Mouse (Mus musculus) limb, embryonic 12.5 days (tissue): Measurements from ENCODE around the gene Cd3e. TPM values are rescaled to one million over a fixed set of nuclear protein-coding genes. Genes with fewer than 3 reads are reported as not detected.
A peak's percentile ranks its signal among the peaks of the same experiment; 100 is the strongest.
"Not testable (repeated sequence)": the region's sequence is repeated elsewhere in the genome, so short reads cannot be mapped to it uniquely, and the experiment has no call there.

Experiments used
- ATAC-seq: fragments of 200-750 bp; cut with Nextera tagmentation; 2 replicates; pipeline ENCODE4 v1.8.0; 2017; ENCODE audit warnings: low read depth, moderate TSS enrichment; ENCODE audit not compliant: insufficient number of reproducible peaks, insufficient read depth, low FRiP score, low TSS enrichment
- H3K27ac ChIP-seq: fragments of 300-500 bp; sonication (generic); 2 replicates; pipeline ENCODE4 v1.5.1; 2016; ENCODE audit warnings: mild to moderate bottlenecking, moderate library complexity
- H3K27me3 ChIP-seq: fragments of 300-500 bp; sonication (generic); 2 replicates; pipeline ENCODE4 v1.6.1; 2016; ENCODE audit warnings: mild to moderate bottlenecking, moderate library complexity
- H3K36me3 ChIP-seq: fragments of 300-500 bp; sonication (generic); 2 replicates; pipeline ENCODE4 v1.6.1; 2016; ENCODE audit warnings: mild to moderate bottlenecking, moderate library complexity
- H3K4me1 ChIP-seq: fragments of 300-500 bp; sonication (generic); replicated peaks from 2 replicates; pipeline ENCODE4 v1.6.1; 2016
- H3K4me2 ChIP-seq: fragments of 300-500 bp; sonication (generic); 2 replicates; pipeline ENCODE4 v1.6.1; 2016; ENCODE audit warnings: mild to moderate bottlenecking, moderate library complexity
- H3K4me3 ChIP-seq: fragments of 300-500 bp; sonication (generic); replicated peaks from 2 replicates; pipeline ENCODE4 v1.5.1; 2016; ENCODE audit warnings: mild to moderate bottlenecking
- H3K9ac ChIP-seq: fragments of 300-500 bp; sonication (generic); replicated peaks from 2 replicates; pipeline ENCODE4 v1.6.1; 2016; ENCODE audit warnings: mild to moderate bottlenecking, moderate library complexity
- H3K9me3 ChIP-seq: fragments of 300-500 bp; sonication (generic); 2 replicates; pipeline ENCODE4 v1.6.1; 2016; ENCODE audit warnings: mild to moderate bottlenecking, moderate library complexity
- WGBS: fragments of 180-500 bp; shearing (Covaris S2); methylation state at CpG from one replicate; pipeline ENCODE4 v1.1.7; 2016; 5-methylcytosine and 5-hydroxymethylcytosine counted together
- polyA plus RNA-seq: library from polyadenylated mRNA; unstranded; fragments of >200 nt; fragmentation: Nextera tagmentation; extraction: Ambion mirVana; gene quantifications from 2 replicates; pipeline ENCODE4 v1.2.1, GENCODE M21; 2016

Gene Cd3e
- polyA plus RNA-seq, 1 experiment from 2014 or later: 0.14 TPM

DNA sequence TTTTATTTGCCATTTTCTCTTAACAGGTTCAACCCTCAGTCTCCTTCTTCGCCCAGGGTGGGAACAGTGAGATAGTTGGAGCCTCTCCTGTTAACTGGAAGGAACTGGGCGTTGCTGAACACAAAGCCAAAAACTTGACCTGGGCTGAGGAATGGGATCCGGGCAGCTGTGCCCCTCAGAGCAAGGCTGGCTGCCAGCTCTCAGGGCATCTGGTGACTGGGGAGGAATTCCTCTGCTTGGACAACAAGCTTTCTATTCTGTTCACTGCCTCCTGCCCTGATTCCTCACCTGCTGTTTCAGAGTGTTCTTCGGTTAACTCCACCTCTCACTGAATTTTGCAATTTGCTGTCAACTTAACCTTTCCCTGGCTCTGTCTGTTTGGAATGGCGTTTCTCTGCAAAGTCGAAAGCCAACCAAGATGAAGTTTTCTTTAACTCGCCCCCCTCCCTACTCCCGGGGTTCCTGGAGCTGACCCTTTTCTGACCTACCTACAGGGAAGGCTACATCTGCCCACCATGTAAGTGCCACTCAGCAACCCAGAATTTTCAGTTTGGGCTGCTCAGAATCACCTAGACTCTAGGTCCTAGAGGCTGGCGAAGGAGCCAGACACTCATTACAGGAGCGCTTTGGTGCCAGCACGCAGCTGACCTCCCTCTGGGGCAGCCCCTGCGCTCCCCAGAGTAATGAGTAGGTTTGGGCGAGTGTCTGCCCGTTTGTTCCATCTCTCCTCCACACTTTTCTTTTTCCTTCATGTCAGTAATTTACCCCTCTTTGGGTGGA, 30.8 kb upstream of the Cd3e start:
- H3K9me3 ChIP-seq: no peaks in the 10 kb centered on the region
- H3K4me2 ChIP-seq: peak overlapping the region; percentile 44
- WGBS: 16% methylated on average over 14 of the region's 14 CpGs
- peaks cover 5% of the 10 kb centered on the region; the same call in 1 of the 2 replicates for H3K36me3 ChIP-seq
- no peak overlapping the region for H3K9ac ChIP-seq
- H3K4me1 ChIP-seq: peaks cover 31% of the 10 kb centered on the region
- no peak overlapping the region for H3K27ac ChIP-seq
- H3K4me3 ChIP-seq: 0 out of 2 replicates have a peak overlapping the region, but pooled peaks have one; percentile 8
- ATAC-seq: no peak
- H3K27me3 ChIP-seq: peaks cover 60% of the 10 kb centered on the region

- Histone ChIP-seq H3K4me3 (0 out of 2 replicates have a peak within 1 kb of the TSS, but pooled peaks have one; percentile 8), H3K4me2 (peak within 1 kb of the TSS; percentile 44), H3K9me3 (no peaks in the 10 kb centered on the region), H3K27ac (no peak within 1 kb of the TSS), H3K36me3 (no peaks in the 10 kb centered on the region), H3K4me1 (peaks cover 31% of the 10 kb centered on the region), H3K27me3 (peaks cover 55% of the 10 kb centered on the region), H3K9ac (no peak within 1 kb of the TSS)
- ATAC-seq: no peak
- WGBS: 53% methylated on average over 5 of the region's 5 CpGs
Observed at GRCm38 (mm10) chr9:45039499-45039898, 30.1 kb upstream of the Cd3e start, which contains the start of gene Mpzl2. Gene Mpzl2 (plus strand): TSS chr9:45039799.

GRCm38 (mm10) chr9:45037803-45038202, 28.4 kb upstream of the Cd3e start:
- H3K4me2 ChIP-seq, H3K27ac ChIP-seq, ATAC-seq, H3K9ac ChIP-seq, H3K36me3 ChIP-seq, H3K4me3 ChIP-seq, H3K9me3 ChIP-seq: not testable (repeated sequence)
- WGBS: 74% methylated on average over 1 of the region's 1 CpGs
- H3K27me3 ChIP-seq: peaks cover 40% of the 10 kb centered on the region
- H3K4me1 ChIP-seq: peaks cover 21% of the 10 kb centered on the region

DNA sequence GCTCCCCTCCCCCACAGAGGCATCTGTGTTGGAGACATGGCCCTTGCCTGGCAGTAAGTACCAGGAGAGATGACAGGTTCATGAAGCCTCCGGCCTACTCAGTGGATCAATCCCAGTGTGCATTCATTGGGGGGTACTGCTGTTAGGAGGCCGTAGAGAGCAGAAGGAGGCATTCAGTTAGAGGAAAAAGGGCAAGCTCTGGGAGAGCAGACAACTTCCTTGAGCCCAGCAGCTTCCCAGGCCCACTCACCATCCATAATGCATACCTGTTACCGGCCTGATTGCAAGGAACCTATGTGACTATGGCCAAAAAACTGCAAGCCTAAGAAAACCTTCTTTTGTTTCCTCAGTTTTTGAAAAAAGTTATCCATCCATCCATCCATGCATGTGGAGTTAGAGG, 25.1 kb upstream of the Cd3e start:
- H3K9me3 ChIP-seq: no peaks in the 10 kb centered on the region
- no peaks in the 10 kb centered on the region for H3K36me3 ChIP-seq
- H3K27me3 ChIP-seq: peaks cover 19% of the 10 kb centered on the region
- 85% methylated on average over 3 of the region's 3 CpGs for WGBS
- ATAC-seq: no peak
- no peak overlapping the region for H3K4me2 ChIP-seq
- H3K4me3 ChIP-seq: no peak overlapping the region
- no peaks in the 10 kb centered on the region for H3K4me1 ChIP-seq
- no peak overlapping the region for H3K27ac ChIP-seq
- no peak overlapping the region for H3K9ac ChIP-seq

GRCm38 (mm10) chr9:45032261-45032660, 22.8 kb upstream of the Cd3e start:
- no peak overlapping the region for H3K27ac ChIP-seq
- no peaks in the 10 kb centered on the region for H3K36me3 ChIP-seq
- H3K9me3 ChIP-seq: no peaks in the 10 kb centered on the region
- no peak overlapping the region for H3K4me3 ChIP-seq
- no peaks in the 10 kb centered on the region for H3K4me1 ChIP-seq
- no peak overlapping the region for H3K4me2 ChIP-seq
- no peak for ATAC-seq
- WGBS: 72% methylated on average over 2 of the region's 2 CpGs
- H3K27me3 ChIP-seq: peaks cover 10% of the 10 kb centered on the region
- H3K9ac ChIP-seq: no peak overlapping the region

GRCm38 (mm10) chr9:45030341-45030740, 20.9 kb upstream of the Cd3e start:
- Histone ChIP-seq H3K27me3 (peaks cover 10% of the 10 kb centered on the region), H3K9me3 (no peaks in the 10 kb centered on the region), H3K36me3 (no peaks in the 10 kb centered on the region), H3K27ac (no peak overlapping the region), H3K4me3 (no peak overlapping the region), H3K4me1 (no peaks in the 10 kb centered on the region), H3K4me2 (no peak overlapping the region), H3K9ac (no peak overlapping the region)
- 66% methylated on average over 6 of the region's 6 CpGs for WGBS
- ATAC-seq: no peak

DNA sequence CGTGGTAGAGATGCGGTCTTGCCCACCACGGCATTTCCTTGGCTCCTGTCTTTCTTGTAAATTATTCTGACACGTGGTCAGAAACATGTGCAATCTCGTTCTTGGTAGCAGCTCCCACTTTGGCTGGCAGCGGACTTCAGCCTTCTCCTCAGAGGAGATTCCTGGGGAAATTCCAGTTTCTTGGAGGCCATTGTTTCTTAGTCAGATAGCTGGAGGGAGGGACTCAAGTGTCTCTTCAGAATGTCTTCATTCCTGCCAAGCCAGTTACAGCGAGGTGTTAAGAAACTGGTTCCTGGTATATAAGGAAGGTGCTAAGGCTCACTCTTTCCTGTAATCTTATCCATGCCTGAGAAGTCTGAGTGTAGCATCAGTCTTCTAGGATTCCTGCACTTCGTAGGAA, 17.9 kb upstream of the Cd3e start:
- Histone ChIP-seq H3K9me3 (no peaks in the 10 kb centered on the region), H3K27ac (no peak overlapping the region), H3K4me2 (no peak overlapping the region), H3K4me1 (no peaks in the 10 kb centered on the region), H3K4me3 (no peak overlapping the region), H3K27me3 (peaks cover 10% of the 10 kb centered on the region), H3K9ac (no peak overlapping the region), H3K36me3 (no peaks in the 10 kb centered on the region)
- WGBS: 69% methylated on average over 8 of the region's 8 CpGs
- no peak for ATAC-seq

GRCm38 (mm10) chr9:45024187-45024586, 14.8 kb upstream of the Cd3e start:
- Histone ChIP-seq H3K27me3 (no peaks in the 10 kb centered on the region), H3K4me1 (no peaks in the 10 kb centered on the region), H3K27ac (no peak overlapping the region), H3K4me3 (no peak overlapping the region), H3K36me3 (no peaks in the 10 kb centered on the region), H3K9ac (no peak overlapping the region), H3K4me2 (no peak overlapping the region), H3K9me3 (no peaks in the 10 kb centered on the region)
- ATAC-seq: no peak
- WGBS: 76% methylated on average over 2 of the region's 2 CpGs

GRCm38 (mm10) chr9:45023638-45024037, 14.2 kb upstream of the Cd3e start:
- no peak for ATAC-seq
- Histone ChIP-seq H3K4me1 (no peaks in the 10 kb centered on the region), H3K27me3 (no peaks in the 10 kb centered on the region), H3K9me3 (no peaks in the 10 kb centered on the region), H3K4me2 (no peak overlapping the region), H3K4me3 (no peak overlapping the region), H3K9ac (no peak overlapping the region), H3K27ac (no peak overlapping the region), H3K36me3 (no peaks in the 10 kb centered on the region)
- 65% methylated on average over 3 of the region's 3 CpGs for WGBS

- H3K4me3 ChIP-seq: no peak overlapping the region
- no peak for ATAC-seq
- H3K9me3 ChIP-seq: no peaks in the 10 kb centered on the region
- H3K27ac ChIP-seq: no peak overlapping the region
- no peak overlapping the region for H3K9ac ChIP-seq
- WGBS: 15% methylated on average over 3 of the region's 3 CpGs
- H3K4me2 ChIP-seq: no peak overlapping the region
- no peaks in the 10 kb centered on the region for H3K27me3 ChIP-seq
- H3K36me3 ChIP-seq: no peaks in the 10 kb centered on the region
- no peaks in the 10 kb centered on the region for H3K4me1 ChIP-seq
Observed at GRCm38 (mm10) chr9:45022800-45023199, 13.4 kb upstream of the Cd3e start.

DNA sequence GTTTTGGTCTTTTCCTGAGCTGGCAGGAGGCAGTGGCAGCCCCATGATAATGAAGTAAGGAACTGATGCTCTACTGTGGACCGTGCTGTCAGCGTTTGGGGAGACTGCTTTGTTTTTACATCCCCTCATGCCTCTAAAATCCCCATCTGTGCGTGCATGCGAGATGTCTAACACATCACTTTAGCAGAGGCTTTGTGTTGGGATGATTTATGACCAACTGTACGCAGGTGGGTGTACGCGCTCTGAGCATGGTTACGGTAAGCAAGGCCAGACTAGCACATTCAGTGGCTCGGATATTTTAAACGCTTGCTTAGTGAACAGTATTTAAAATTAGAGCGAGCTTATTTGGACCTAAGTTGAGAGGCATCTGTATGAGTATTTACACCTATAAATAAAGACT, 8.6 kb upstream of the Cd3e start:
- Histone ChIP-seq H3K36me3 (no peaks in the 10 kb centered on the region), H3K27me3 (no peaks in the 10 kb centered on the region), H3K4me2 (no peak overlapping the region), H3K4me1 (no peaks in the 10 kb centered on the region), H3K9ac (no peak overlapping the region), H3K4me3 (no peak overlapping the region), H3K27ac (no peak overlapping the region), H3K9me3 (no peaks in the 10 kb centered on the region)
- WGBS: 79% methylated on average over 11 of the region's 11 CpGs
- no peak for ATAC-seq

GRCm38 (mm10) chr9:45015841-45016240, 6.4 kb upstream of the Cd3e start:
- no peak for ATAC-seq
- H3K36me3 ChIP-seq: no peaks in the 10 kb centered on the region
- H3K9me3 ChIP-seq: no peaks in the 10 kb centered on the region
- no peak overlapping the region for H3K9ac ChIP-seq
- H3K4me1 ChIP-seq: no peaks in the 10 kb centered on the region
- no peak overlapping the region for H3K4me3 ChIP-seq
- peaks cover 10% of the 10 kb centered on the region; the same call in 1 of the 2 replicates for H3K27me3 ChIP-seq
- H3K4me2 ChIP-seq: no peak overlapping the region
- WGBS: 60% methylated on average over 3 of the region's 3 CpGs
- no peak overlapping the region for H3K27ac ChIP-seq
